Mouse (Mus musculus) small intestine, adult 10 weeks (tissue): ENCODE results near the gene Nfkbie. TPM values are rescaled to one million over a fixed set of nuclear protein-coding genes. Genes with fewer than 3 reads are reported as not detected.

ENCODE experiments used
- polyA plus RNA-seq: library from polyadenylated mRNA; stranded (reverse); fragments of 350-450 nt; fragmentation: Illumina TruSeq; extraction: RNeasy Lipid Tissue Mini Kit (QIAGEN cat#74804); gene quantifications from one replicate; pipeline ENCODE4 v1.2.3, GENCODE M21; 2014; ENCODE audit warnings: low replicate concordance

The Nfkbie gene
- polyA plus RNA-seq = 1.1 TPM

DNA sequence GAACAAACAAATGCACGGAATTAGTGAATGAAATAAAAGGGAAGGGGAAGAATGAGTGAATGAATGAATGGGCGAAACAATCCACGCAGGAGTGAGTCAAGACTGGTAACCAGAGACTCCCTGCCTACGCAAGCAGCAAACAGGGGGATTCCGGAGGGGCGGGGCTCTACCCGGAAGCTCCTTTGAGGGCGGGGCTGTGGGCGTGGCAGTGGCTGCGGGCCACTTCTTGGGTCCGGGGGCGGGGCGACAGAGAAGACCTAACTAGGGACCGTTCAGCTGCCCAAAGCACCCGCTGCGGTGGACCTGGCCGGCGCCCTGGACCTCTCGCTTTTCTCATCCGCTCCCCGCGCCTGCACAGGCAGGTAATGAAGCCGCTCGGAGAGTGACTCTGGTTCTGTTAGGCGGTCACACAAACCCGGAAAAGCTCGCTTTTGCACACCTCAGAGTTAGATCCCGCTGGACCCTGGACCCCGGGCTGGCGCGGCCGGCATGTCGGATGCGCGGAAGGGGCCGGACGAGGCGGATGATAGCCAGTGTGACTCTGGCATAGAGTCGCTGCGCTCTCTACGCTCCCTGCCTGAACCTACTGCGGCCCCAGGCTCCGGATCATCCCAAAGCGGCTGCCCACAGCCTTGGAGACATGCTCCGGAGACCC lies at the start of gene Nfkbie:
TSS of gene Nfkbie (plus strand) at position 252 of the 655 bp plus-strand sequence.

DNA sequence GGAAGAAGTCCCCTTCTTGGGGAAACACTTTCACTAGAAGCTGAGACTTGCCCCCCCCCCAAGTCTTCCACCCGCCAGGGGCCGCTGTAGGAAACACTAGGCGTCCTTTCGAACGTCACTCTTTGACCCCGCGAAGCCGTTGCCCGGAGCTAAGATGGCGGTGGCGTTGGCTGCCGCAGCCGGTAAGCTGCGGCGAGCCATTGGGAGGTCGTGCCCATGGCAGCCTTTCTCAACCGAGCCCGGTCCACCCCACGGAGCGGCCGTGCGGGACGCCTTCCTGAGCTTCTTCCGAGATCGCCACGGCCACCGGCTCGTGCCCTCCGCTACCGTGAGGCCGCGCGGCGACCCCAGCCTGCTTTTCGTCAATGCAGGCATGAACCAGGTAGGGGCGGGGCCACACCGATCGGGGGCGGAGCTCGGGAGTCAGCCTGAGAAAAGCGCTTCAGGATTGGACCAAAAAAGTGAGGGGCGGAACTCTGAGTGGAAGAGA lies 48.8 kb upstream of the Nfkbie start, which contains the start of gene Aars2:
TSS of gene Aars2 (plus strand) at position 142 of the 490 bp plus-strand sequence.

DNA sequence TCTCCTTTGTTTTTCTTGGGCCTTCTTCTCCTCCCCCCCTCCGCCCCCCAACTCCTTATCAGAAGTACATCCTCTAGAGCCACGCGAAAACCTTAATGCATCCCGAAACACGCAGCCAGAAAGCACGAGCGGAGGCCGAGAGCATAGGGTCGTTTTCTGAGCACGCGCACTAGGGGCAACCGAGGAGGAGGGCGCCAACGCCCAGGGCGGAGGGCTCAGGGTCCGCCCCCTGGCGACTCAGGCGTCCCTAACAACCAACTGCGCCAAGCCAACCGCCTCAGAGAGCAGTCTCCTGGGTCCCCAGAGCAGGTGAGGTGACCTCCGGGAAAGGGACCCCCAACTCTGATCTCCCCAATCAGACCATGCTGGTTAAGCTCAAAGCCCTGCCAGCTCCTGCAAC lies 32.2 kb upstream of the Nfkbie start, which contains the start of gene Tcte1:
TSS of gene Tcte1 (plus strand) at position 172 of the 400 bp plus-strand sequence.

DNA sequence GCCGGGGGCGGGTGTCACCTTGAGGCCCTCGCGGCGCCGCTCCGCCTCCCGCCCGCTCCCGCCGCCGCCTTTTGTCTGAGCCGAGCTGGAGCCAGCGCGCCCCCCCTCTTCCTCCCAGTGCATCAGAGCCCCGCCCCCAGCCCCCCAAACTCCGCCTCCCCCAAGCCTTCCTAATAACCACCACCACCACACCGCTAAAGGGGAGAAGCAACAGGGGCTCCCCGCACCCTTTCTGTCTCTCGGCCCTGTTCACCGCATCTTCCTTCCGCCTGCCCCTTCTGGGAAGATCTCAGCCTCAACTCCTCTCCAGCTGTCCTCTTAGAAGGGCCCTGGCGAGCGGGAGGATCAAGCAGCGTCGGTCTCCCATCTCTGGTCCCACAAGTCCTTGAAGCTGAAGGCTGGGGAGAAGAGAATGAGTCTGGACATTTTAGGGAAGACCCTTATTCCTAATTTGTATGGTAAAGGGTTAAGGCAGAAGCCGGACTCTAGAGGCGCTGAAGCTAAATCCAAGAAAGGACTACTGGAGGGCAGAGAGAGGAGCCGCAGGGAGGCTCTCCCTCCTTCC lies 5.8 kb upstream of the Nfkbie start, which contains the start of gene Tmem151b:
TSS of gene Tmem151b (minus strand) at position 61 of the 565 bp plus-strand sequence.

DNA sequence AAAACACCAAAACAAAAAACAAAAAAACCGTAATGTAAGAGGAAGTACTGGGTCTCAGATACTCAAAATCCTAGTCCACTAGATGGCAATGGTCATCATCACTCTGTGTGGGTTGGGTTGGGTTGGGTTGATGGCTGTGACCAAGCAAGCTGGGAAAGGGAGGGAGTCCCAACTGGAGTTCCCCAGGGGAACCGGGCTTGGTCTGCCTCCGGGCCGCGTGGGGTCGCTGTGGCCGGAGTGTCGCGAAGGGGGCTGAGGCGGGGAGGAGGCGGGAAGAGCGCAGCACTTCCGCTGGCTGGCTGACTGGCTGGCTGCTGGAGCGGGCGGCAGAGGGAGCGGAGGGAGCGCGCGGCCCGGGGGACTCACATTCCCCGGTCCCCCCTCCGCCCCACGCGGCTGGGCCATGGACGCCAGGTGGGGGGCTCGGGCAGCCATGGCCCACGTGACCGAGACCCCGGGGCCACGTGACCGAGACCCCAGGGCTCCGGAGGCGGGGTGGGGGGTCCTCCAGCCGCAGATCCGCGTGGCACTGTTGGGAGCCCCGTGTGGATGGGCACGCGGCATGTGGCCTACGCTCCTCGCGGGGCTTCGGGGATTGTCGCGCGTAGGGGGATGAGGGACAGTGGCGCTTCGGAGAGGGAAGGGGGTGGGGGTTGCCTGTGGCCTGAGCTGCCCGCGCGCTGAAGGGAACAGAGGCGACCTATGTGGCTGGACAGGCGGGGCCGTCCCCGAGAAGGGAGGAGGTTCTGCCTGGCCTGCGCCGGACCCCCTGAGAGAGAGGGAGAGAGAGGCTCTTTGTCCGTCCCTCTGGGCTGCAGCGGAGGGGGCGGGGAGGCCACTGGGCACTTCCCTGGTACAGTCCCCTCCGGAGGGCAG lies 8.4 kb downstream of the Nfkbie start, which contains the start of gene Slc35b2:
TSS of gene Slc35b2 (plus strand) at position 220 of the 876 bp plus-strand sequence.

DNA sequence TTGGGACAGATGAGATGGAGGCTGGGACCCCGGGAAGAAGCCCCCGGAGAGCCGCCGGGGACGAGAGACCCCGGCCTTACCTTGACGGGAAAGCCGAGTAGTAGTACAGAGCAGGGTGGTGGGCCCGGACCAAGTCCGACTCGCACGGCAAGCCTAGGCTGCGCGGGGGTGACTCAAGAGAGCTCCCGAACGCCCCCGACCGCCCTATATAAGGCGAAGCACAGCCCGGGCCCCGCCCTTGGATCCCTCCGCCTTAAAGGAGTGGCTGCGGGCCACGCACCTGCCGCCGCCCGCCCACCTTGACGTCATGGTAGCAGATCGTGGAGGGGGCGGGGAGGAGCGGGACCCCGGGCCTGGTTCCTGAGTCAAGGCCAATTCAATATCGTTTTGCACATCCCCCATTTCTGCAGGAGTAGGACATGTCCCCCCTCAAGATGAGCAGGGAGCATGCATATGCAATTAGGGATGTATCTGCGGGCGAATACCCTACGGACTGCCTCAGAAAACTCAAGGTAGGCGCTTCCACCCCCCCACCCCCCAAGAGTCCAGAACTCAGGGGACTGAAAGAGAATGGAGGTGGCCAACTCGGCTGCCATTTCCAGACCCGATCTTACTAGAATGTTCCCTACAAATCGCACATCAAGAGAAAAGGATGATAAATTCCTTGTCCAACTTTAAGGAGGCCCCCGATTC lies 17.7 kb downstream of the Nfkbie start, which contains the start of gene Hsp90ab1:
TSS of gene Hsp90ab1 (minus strand) at position 185 of the 693 bp plus-strand sequence.

DNA sequence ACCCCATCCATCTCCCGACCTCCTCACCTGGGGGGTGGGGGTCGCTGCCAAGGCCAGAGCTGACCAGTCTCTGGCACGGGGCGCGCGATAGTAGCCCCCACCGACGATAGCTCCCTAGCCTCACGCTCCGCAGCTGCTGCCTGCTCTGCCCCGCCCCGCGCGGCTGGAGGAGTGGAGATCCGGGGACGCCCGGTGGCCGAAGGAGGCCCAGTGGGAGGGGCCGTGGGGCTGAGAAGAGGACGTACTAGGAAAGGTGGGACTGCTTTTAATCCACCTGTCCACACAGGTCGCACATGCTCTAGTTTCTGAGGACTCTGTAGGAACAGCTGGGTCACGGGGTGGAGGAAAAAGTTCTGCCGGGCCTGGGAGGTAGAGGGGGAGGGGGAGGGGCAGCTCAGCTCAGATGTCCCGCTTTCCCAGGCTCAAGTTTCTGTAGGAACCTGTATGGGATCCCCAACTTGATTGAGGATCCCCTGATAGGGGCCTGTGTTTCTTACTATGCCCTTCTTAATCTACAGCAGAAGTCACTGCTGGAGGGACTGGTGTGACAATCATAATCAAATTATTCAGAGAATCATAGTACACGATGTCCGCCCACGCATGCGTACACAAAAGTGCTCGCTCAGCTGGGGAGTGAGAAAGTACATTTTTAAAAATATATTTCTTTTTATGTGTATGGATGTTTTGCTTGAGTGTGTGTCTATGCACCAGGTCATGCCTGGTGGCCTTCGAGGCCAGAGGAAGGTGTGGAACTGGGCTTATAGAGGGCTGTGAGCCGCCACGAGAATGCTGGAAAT lies 44.1 kb downstream of the Nfkbie start, which contains the start of gene Slc29a1:
TSS of gene Slc29a1 (minus strand) at position 161 of the 797 bp plus-strand sequence.

DNA sequence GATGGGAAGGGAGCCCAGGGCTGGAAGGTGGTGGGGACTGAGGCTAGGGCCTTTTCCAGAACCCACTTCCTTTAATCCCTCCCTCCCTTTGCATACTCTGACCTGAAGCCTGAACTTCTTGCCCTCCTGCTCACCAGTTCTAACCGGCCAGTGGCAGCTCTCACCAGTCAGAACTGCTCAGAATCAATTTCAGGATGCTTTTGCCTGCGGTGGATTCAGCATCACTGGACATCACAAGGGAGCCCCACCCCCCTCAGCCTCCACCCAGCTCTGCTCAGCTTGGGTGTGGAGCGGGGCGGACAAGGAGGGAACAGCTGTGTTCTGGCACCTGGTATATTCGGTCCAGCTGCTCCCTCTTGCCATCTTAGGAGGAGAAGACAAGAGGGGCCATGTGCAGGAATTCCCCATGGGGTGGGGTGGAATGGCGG lies 46.4 kb downstream of the Nfkbie start, which contains the start of gene Mymx:
TSS of gene Mymx (minus strand) at position 226 of the 428 bp plus-strand sequence.

Other genes starting within 250 kb of the Nfkbie start
- 54.4 TPM for gene Cdc5l, start 122.0 kb upstream of the Nfkbie start, polyA plus RNA-seq
- gene Spats1, start 80.3 kb upstream of the Nfkbie start, polyA plus RNA-seq = not detected
- gene Aars2, start 48.9 kb upstream of the Nfkbie start, polyA plus RNA-seq = not detected
- gene Tcte1, start 32.3 kb upstream of the Nfkbie start, polyA plus RNA-seq = not detected
- gene Tmem151b, start 6.0 kb upstream of the Nfkbie start, polyA plus RNA-seq = not detected
- gene Slc35b2, start 8.2 kb downstream of the Nfkbie start, polyA plus RNA-seq = 1.3 TPM
- gene Hsp90ab1, start 17.6 kb downstream of the Nfkbie start, polyA plus RNA-seq = 585 TPM
- 0.82 TPM for gene Slc29a1, start 43.9 kb downstream of the Nfkbie start, polyA plus RNA-seq
- gene Mymx, start 46.4 kb downstream of the Nfkbie start, polyA plus RNA-seq = not detected
- gene Capn11, start 103.6 kb downstream of the Nfkbie start, polyA plus RNA-seq = 0.63 TPM
- not detected for gene Mrpl14, start 130.6 kb downstream of the Nfkbie start, polyA plus RNA-seq
- 2.9 TPM for gene Tmem63b, start 131.2 kb downstream of the Nfkbie start, polyA plus RNA-seq
- gene 1600014C23Rik, start 178.1 kb downstream of the Nfkbie start, polyA plus RNA-seq = not detected